Comparison of ENCODE assay signal across 21 mouse cellular contexts in genomic region chr5:10393571-10393970, GRCm38 (mm10).
DNase-seq lines count a peak whose midpoint lies in the region; ATAC-seq lines count a peak whose summit lies in the region.
"Had no signal": no experiment of that assay in that cellular context is flagged by ENCODE, and none has a peak within 500 bp of the region (broad histone marks: within the 10 kb centered on the region; RNA-seq: fewer than 3 reads in every experiment).

No protein-coding gene starts in this region.

- ATAC-seq in megakaryocyte, adult 5-6 weeks (ENCODE audit: poor library complexity, severe bottlenecking), result 0 out of 2 replicates have a peak, but pooled peaks have one; percentile 51
- ATAC-seq in activated CD4-positive, CD25-positive, alpha-beta regulatory T cell, adult 4 months, result no peak
- ATAC-seq: CD4-positive, CD25-positive, alpha-beta regulatory T cell, adult 4 months; forebrain, embryonic 13.5 days; forebrain, embryonic 15.5 days; forebrain, postnatal 0 days had no signal

- DNase-seq in ES-CJ7 (ENCODE audit: low read depth, low spot score) (peak; percentile 2), ZHBTc4 (ENCODE audit: low read depth, low spot score) (peak; percentile 5)
- no peak for DNase-seq in adrenal gland, adult (ENCODE audit: inconsistent age in 2 of 2, low spot score in 1 of 2)
- DNase-seq in spleen, postnatal 10 days (ENCODE audit: low spot score in 2 of 2), result no peak
- DNase-seq in embryo, embryonic 10.5 days (ENCODE audit: low spot score), result no peak
- DNase-seq: adrenal gland, adult 2 months; adrenal gland, postnatal 10 days; adrenal gland, postnatal 25 days; B cell, adult 2 months; cerebellum, adult 11 months; cerebellum, adult 18-20 months; cerebellum, adult 8-10 months; cerebellum, adult 9-11 months; cerebellum, postnatal 14 days; cerebellum, postnatal 36 days; forebrain, postnatal 0 days had no signal

Comparison
In these comparisons a context has a peak if more than half of its experiments do, and no peak if none do; other contexts are left out.
1. DNase-seq: peak in ES-CJ7 (single experiment) and ZHBTc4 (single experiment); none in adrenal gland, adult (0 of 2), spleen, postnatal 10 days (0 of 2) and embryo, embryonic 10.5 days (single experiment).